Mouse (Mus musculus): ENCODE results near the gene Tmem82. TPM values are rescaled to one million over a fixed set of nuclear protein-coding genes. Genes with fewer than 3 reads are reported as not detected.
A peak's percentile ranks its signal among the peaks of the same experiment; 100 is the strongest.

Tmem82 gene
- total RNA-seq, 2 experiments from 2014 or later = 7.9 to 9.5 TPM

- DNase-seq = peak; percentile 46
These were observed 8.9 kb downstream of the Tmem82 start for GRCm38 (mm10) chr4:141609538-141609937.

GRCm38 (mm10) chr4:141605861-141606260, 12.6 kb downstream of the Tmem82 start, which contains the start of gene Fblim1:
Gene Fblim1 (minus strand): TSS chr4:141606096.
- no peak for DNase-seq

- no peak for DNase-seq
These were observed 13.0 kb downstream of the Tmem82 start for GRCm38 (mm10) chr4:141605421-141605820.

GRCm38 (mm10) chr4:141604493-141604892, 13.9 kb downstream of the Tmem82 start:
- peak; percentile 50 for DNase-seq

- DNase-seq = no peak
These were observed 14.5 kb downstream of the Tmem82 start for GRCm38 (mm10) chr4:141603921-141604320.

GRCm38 (mm10) chr4:141602523-141603223, 15.8 kb downstream of the Tmem82 start:
- no peak for DNase-seq

GRCm38 (mm10) chr4:141601148-141601862, 17.1 kb downstream of the Tmem82 start:
- DNase-seq = peak; percentile 46

GRCm38 (mm10) chr4:141600364-141600763, 18.1 kb downstream of the Tmem82 start:
- no peak for DNase-seq

GRCm38 (mm10) chr4:141599251-141600141, 18.9 kb downstream of the Tmem82 start:
- peak; percentile 38 for DNase-seq

GRCm38 (mm10) chr4:141598894-141599250, 19.6 kb downstream of the Tmem82 start:
- no peak for DNase-seq

- no peak for DNase-seq
These were observed 20.1 kb downstream of the Tmem82 start for GRCm38 (mm10) chr4:141598199-141598893.

GRCm38 (mm10) chr4:141596700-141597328, 21.6 kb downstream of the Tmem82 start:
- no peak for DNase-seq

- DNase-seq = no peak
These were observed 22.7 kb downstream of the Tmem82 start for GRCm38 (mm10) chr4:141595605-141596268.

GRCm38 (mm10) chr4:141595138-141595537, 23.3 kb downstream of the Tmem82 start:
- no peak for DNase-seq

- peak; percentile 53 for DNase-seq
These were observed 26.9 kb downstream of the Tmem82 start for GRCm38 (mm10) chr4:141591547-141591946.

- no peak for DNase-seq
These were observed 34.5 kb downstream of the Tmem82 start for GRCm38 (mm10) chr4:141583919-141584318.

- DNase-seq = no peak
These were observed 37.4 kb downstream of the Tmem82 start for GRCm38 (mm10) chr4:141581051-141581450.

GRCm38 (mm10) chr4:141578833-141579232, 39.6 kb downstream of the Tmem82 start:
- DNase-seq = no peak

GRCm38 (mm10) chr4:141576877-141577276, 41.6 kb downstream of the Tmem82 start:
- no peak for DNase-seq

GRCm38 (mm10) chr4:141576404-141576803, 42.0 kb downstream of the Tmem82 start:
- DNase-seq = no peak
